Mouse (Mus musculus) gastrocnemius, adult 2 months (tissue): ENCODE data around the gene Aven. TPM values are rescaled to one million over a fixed set of nuclear protein-coding genes. Genes with fewer than 3 reads are reported as not detected.

Experiments used
- DNase-seq: peaks from one replicate; pipeline ENCODE4 v3.0.0; 2022
- H3K27ac ChIP-seq: fragments of 200-600 bp; 2 replicates; pipeline ENCODE4 v1.8.1; 2022; ENCODE audit warnings: mild to moderate bottlenecking
- H3K4me3 ChIP-seq: fragments of 200-600 bp; 2 replicates; pipeline ENCODE4 v1.8.1; 2022; ENCODE audit warnings: mild to moderate bottlenecking, moderate library complexity
- CTCF ChIP-seq: fragments of 200-600 bp; IDR thresholded peaks from 2 replicates; pipeline ENCODE4 v1.8.1; 2022; ENCODE audit warnings: antibody characterized with exemption, mild to moderate bottlenecking, moderate library complexity
- intact Hi-C: fragments of 180-260 bp; cut with DNase I; formaldehyde crosslinking; loops from one replicate; pipeline ENCODE4 v1.15.1; 2025
- total RNA-seq, 2 experiments: library from RNA; stranded (reverse); gene quantifications; 2 replicates each; pipeline ENCODE4 v1.2.3; 2021

The Aven gene
- total RNA-seq, 2 experiments from 2014 or later = 15.0 to 16.1 TPM

DNA sequence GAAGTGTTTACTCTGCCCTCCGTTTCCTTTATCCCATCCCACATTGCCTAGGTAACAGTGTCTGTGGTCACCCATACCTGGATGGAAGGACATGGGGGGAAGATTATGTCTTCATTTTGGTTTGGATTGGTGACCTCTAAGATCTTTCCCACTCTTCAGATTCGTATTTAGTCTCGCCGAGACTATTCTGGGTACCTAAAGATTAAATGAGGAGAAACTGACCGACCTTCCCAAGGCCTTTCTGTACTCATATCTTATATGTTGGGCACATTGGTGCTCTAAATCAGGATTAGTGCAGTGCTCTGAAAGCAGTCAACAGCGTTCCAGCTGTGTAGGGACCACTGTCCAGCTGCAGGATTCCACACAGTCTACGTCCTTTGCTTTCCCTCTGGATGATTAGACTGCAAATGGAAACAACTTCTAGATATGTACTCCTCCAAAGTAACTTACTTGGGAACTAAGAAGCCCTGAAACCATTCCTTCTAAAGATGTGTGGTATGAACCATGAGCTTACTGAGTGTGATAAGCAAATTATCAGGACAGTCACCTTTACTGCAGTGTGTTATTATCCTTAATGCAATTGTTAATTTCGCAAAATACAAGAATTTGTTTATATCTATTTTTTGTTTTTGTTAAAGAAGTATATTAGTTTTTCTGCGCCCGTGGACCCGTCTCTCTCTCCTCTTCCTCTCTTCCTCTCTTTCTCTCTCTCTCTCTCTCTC is 936 bp downstream of the Aven start:
- intact Hi-C loops = no loop called here
- no peak for TF ChIP-seq CTCF
- DNase-seq = no peak
- Histone ChIP-seq H3K4me3 (peak overlapping the region; percentile 88), H3K27ac (peak overlapping the region; percentile 96)

DNA sequence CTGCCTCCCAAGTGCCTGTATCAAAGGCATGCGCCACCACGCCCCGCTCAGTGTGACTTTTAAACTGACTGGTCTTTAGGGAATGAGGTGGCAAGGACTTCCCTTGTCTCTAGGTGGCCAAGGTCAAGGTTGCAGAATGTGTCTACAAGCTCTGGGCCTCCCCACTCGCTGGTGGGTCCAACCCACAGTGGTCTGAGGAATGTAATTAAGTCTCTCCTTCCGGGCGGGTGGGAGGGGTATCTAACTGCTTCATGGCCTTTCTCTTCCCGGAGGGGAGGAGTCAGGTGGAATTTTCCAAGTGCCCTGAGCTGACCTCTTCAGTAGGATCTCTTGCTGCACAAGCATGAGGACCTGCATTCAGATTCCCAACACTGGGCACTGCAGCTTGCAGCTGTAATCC is 5.1 kb downstream of the Aven start:
- no peak overlapping the region for H3K27ac ChIP-seq
- no peak overlapping the region for H3K4me3 ChIP-seq
- DNase-seq = no peak
- intact Hi-C loops = no loop called here
- TF ChIP-seq CTCF = no peak

DNA sequence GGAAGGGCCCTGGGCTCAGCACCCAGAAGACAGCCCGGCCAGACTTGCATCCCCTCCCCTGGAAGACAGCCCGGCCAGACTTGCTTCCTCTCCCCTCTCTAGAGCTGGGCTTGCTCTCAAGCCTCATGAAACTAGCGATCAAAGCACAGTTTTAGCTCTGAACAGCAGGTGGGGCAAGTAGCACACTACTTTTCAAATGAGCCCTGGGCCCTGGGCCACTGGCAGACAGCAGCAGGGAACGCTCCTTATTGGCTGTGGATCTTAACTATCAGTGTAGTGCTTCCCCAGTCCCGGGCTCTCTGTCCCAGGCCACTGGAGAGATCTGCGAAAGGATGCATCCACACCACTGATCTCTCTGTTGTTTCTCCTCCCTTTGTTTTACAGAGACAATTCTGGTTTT is 8.4 kb downstream of the Aven start:
- no peak overlapping the region for H3K4me3 ChIP-seq
- H3K27ac ChIP-seq = peak overlapping the region; percentile 54
- TF ChIP-seq CTCF = peak; percentile 77
- DNase-seq = peak; percentile 88
- intact Hi-C loops = loop anchor here (2.0 to 5.0 kb wide), 2 partner anchors 36 to 268 kb away; no protein-coding TSS in a partner anchor

DNA sequence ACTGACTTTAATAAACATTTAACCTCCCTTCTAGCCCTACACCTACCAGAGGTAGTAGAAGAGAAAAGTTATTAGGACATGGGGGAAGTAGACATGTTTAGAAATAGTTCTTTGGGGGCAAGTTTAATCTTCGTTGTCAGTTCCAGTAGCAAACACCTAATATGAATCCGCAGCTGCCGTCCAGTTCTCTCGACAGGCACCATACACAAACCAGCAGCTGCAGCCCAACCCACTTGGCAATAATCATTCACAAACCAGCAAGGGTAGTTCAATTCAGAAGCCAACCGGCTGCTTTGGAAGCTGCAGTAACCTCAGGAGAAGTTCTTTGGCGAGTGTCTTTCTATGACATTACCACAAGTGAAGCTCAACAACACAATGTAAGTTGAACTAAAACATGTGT is 11.2 kb downstream of the Aven start:
- no peak for TF ChIP-seq CTCF
- H3K4me3 ChIP-seq = no peak overlapping the region
- DNase-seq = no peak
- peak overlapping the region; percentile 62; the same call in 1 of the 2 replicates for H3K27ac ChIP-seq
- intact Hi-C loops = loop anchor here (5.0 kb wide), 1 partner anchor 33 kb away; no protein-coding TSS in a partner anchor

DNA sequence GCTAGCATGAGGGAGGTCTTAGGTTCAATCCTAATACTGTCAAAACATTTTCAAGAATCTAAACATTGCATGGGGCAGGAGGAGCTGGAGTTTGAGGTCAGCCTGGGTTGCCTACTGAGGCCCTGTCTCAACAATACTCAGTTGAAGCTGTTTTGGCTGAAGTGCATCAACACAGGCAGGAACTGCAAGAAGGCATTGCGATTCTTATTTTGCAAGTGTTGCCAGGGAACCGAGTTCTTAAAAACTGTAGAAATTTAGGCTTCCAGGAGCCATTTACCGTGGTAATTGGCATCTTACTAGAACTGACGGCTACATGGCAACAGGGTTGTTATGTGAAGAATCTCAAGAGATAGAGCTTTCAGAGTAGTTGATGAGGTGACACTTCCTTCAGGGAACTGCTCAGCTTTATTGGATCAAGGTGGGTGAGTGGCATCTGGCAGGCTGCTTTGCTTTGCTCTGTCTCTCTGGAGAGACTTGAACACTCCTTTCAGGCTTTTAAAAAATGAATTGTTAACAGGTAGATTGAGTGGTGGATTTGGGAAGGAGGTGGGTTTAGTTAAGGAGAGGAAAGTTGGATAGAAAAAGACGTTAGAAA is 14.2 kb downstream of the Aven start:
- TF ChIP-seq CTCF = no peak
- intact Hi-C loops = no loop called here

DNA sequence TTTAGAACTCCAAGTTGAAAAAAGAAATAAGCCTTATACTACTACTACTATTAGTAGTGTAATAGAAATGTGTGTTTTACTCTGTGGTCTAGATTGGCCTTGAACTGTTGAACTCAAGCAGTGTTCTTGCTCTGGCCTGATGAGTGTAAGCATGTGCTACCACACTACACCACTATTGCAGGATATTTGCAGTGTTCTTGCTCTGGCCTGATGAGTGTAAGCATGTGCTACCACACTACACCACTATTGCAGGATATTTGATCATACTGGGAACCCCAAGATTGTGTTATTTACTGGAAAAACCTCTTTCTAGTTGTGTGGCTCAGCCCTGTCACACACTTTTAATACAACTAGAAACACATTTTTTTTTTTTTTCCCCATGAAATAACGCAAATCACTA is 14.7 kb downstream of the Aven start:
- DNase-seq = no peak
- Histone ChIP-seq H3K27ac (no peak overlapping the region), H3K4me3 (no peak overlapping the region)
- no peak for TF ChIP-seq CTCF
- intact Hi-C loops = no loop called here

More for the DNA sequence above, 14.2 kb downstream of the Aven start:
- DNase-seq = no peak
- Histone ChIP-seq H3K27ac (no peak overlapping the region), H3K4me3 (no peak overlapping the region)

DNA sequence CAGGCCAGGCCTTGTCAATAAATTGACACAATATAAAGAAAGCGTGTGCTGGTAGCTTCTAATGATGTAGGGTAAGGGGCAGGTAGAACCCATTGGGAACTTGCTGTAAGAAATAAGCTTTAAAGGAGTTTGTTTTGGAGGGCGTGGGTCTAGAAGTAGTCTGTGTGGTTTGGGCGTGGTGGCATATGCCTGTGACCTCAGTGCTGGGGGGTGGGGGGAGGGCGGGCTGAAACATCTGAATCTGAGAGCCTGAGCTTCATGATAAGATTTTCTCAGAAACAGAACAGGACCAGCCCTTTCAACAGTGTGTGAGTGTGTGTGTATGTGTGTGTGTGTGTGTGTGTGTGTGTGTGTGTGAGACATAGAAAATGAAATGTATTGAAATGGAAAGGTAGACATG is 17.4 kb downstream of the Aven start:
- no peak for TF ChIP-seq CTCF
- no peak for DNase-seq
- intact Hi-C loops = no loop called here
- Histone ChIP-seq H3K4me3 (no peak overlapping the region), H3K27ac (no peak overlapping the region)

DNA sequence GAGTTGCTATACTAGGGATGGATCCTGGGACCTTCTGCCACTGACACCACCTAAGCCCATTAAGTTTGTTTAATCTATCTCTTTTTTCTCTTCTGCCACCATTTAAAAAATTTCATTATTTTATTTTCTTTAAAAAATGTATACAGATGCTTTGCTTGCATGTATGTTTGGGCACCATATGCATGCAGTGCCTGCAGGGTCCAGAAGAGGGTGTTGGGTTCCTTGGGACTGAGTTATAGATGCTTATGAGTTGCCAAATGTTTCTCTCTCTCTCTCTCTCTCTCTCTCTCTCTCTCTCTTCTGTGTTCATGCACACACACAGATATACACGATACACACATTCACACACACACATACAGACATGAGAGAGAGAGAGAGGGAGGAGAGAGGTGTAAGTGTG is 20.3 kb downstream of the Aven start:
- DNase-seq = no peak
- Histone ChIP-seq H3K27ac (no peak overlapping the region), H3K4me3 (no peak overlapping the region)
- TF ChIP-seq CTCF = no peak
- intact Hi-C loops = no loop called here

DNA sequence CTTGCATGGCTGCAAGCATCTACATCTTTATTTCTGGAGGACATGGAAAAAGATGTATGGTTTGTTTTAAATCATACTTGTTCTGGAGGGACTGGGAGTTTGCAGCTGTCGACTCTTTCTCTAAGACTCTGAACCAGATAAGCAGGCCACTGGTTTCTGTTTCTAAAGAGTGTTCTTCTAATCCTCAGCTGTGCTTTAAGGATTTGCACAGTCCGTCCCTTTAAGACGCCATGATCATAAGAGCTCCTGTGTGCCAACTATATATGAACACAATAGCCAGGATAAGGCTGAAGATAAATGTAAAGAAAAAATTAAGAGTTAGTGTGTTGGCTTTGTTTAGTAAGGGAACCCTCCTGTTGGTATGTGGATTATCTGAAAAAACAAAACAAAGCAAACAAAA is 24.0 kb downstream of the Aven start:
- Histone ChIP-seq H3K4me3 (no peak overlapping the region), H3K27ac (no peak overlapping the region)
- no peak for DNase-seq
- no peak for TF ChIP-seq CTCF
- intact Hi-C loops = no loop called here

DNA sequence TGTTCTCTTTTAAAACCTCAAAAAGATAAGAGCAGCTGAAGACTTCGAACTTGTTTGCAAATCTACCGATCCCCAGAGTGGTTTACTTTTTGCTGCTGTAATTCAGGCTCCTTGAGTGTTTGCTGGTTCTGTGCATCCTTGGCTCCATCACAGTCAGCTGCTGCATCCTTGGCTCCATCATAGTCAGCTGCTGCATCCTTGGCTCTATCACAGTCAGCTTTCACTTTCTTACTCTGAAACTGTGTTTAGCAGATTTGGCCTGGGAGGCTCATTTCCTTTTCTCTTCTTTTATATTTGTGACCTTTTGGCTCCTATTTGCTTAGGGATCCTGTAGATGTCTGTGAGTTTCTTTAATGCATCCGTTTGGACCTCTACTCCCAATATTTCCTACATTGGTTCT is 24.5 kb downstream of the Aven start:
- DNase-seq = no peak
- no peak for TF ChIP-seq CTCF
- Histone ChIP-seq H3K4me3 (no peak overlapping the region), H3K27ac (no peak overlapping the region)
- intact Hi-C loops = no loop called here

DNA sequence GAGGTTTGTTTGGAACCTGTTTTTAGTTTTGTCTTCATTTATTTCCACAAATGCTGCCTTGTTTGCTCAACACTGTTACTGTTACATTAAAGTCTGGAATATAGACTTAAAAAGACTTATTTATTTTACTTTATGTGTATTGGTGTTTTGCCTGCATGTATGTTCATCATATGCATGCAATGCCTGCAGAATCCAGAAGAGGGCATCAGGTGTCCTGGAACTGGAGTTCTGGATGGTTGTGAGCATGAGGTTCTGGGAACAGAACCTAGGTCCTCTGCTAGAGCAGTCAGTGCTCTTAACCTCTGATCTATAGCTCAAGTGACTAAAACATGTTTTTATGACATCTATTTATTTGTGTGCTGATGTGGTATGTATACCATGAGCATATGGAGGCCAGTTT is 25.8 kb downstream of the Aven start:
- Histone ChIP-seq H3K4me3 (no peak overlapping the region), H3K27ac (no peak overlapping the region)
- no peak for DNase-seq
- intact Hi-C loops = no loop called here
- TF ChIP-seq CTCF = peak; percentile 13; the same call in 1 of the 2 replicates

DNA sequence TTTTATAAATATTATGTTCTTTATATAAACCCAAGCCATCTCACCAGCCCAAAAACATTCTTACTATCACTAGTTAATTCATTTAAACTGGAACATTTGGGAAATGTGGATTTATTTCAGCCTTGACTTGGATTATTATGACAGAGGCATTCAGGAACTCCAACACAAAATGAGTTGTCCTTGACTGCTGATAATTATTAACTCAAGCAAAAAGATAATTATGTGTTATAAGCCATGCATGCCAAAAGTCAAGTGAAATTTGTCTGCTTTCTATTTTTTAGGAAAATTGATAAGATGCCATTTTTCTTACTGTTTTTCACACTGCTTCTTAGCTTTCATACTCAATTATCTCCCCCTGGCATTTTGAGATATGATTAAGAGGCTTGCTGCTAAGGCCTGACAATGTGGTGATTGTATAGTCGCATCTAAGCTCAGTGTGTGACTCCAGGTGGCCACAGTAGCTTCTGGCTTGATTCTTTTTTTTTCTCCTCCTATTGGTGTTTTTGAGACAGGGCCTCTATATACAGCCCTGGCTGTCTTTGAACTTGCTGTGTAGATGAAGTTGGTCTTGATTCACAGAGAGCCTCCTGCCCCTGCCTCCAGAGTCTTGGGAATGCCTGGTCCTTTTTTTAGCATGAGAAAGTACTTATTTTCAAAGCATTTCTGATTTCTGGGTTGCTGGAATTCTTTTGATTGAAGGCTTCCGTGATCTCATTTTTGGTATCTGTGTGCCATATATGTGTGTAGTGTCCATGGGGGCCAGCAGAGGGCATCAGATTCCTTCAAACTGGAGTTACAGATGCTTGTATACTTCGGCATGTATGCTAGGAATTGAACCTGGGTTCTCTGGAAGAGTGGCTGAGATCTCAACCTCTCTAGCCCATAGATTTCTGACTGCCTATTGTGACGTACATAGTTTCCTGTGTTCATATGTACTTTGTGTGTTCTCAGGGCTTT is 28.0 kb downstream of the Aven start:
- DNase-seq = no peak
- Histone ChIP-seq H3K27ac (no peak overlapping the region), H3K4me3 (no peak overlapping the region)
- peak; percentile 12; the same call in 1 of the 2 replicates for TF ChIP-seq CTCF
- intact Hi-C loops = no loop called here

DNA sequence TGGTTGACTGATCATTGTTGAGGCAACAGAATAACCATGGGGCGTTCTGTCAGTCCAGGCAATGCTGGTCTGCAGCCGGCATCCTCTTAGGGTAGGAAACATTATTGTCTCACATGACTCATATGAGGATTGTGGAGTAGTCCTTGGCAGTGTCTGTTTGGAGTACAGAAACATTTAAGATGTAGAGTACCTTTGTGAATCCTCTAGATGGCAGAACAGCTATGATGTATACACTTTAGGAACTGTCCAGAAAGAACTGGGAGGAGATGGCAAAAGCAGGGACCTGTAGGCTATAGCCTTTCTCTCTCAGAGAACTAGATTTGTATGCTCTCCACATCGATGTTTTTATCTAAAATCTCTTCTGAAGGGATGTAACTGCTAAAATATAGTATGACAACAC is 34.2 kb downstream of the Aven start:
- H3K4me3 ChIP-seq = no peak overlapping the region
- intact Hi-C loops = no loop called here
- TF ChIP-seq CTCF = no peak
- DNase-seq = no peak
- no peak overlapping the region for H3K27ac ChIP-seq
